Mouse (Mus musculus) lung, postnatal 4 days (tissue): ENCODE data around the gene Egf.
A peak's percentile ranks its signal among the peaks of the same experiment; 100 is the strongest.

Experiments
- DNase-seq, 2 experiments: peaks; one replicate each; pipeline ENCODE4 v3.0.0; 2021

Gene Egf

DNA sequence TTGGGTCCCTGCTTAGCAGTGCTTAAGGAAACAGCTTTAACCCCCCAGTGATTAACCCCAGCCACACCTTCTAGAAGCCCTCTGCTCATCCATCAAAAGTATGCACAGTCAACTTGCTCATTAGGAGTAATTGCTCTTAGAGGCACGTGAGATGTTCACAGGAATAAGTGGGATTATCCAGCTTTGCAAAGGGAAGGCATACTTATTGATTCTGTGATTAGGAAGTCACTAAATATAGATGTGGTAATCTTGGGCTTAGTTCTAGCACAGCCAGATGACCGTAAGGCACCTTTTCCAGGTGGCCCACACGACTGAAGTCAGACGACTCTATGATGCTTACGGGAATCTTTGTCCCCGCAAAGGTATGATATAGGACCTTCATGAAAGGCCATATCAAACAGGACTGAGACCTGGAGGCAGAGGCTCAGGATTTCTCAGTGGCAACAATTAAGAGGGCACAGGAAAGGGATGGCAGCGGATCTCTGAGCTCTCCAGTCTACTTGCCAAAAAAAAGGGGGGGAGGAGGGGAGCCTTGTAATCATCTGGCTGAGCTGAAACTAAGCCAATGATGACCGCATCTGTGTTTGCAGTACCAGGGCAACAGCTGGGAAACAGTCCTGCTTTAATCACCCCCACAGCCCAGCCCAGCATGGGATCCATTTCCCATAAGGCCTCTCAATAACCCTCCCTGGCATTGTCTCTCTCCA lies 105.4 kb downstream of the Egf start:
- peak; percentile 53 to 64 for DNase-seq

DNA sequence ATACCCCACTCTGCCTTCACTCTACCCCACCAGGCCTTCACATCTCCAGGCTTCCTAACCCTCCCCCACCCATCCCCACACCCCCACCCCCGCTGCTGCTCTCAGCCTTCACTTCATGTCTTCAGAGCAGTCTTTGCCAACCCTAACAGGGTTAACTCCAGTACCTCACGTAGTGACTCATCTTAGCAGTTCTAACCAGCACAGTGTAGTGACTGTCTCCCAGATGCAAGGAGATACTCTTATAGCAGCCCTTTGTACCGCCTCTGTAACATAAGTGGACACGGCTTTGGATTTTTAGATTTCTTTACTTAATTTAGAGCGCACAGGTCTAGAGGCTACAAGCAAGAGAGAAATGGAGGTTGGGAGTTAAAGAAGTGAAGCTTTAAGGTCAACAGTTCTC lies 106.5 kb downstream of the Egf start:
- DNase-seq = no peak

DNA sequence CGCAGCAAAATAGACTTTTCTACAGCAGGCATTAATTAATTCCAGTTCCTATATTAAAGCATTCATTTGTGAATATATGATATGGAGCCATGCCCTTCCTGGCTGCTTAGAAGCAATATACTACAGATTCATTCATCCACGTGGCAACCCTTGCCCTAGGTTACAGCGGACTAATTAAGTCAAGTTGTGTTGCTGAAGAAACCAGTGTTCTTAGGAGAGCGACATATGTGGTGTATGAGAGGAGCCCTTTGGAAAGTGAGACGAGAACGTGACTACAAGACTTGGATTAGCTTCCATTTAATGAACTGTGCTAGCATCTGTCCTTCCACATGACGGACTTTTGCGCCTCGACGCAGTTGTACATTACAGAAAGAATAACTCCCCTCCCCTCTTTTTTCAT lies 107.8 kb downstream of the Egf start:
- DNase-seq = no peak

DNA sequence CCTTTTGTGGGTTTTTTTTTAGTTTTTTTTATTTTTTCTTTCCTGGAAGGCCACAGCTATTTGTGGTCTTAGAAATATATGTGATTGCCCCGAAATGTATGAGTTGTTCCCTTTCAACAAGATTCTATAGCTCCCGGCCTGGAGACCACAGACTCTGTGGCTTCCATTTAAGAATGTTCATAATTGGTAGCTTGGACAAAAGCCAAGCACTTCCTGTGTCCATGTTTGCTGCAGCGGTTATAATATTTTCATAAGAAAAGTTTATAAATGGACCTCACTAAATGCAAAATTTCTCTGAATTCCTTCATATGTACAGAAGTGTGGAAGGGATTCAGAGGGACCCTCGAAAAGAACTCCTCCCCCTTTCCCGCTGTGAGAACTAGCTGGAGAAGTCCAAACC lies 108.3 kb downstream of the Egf start:
- DNase-seq = no peak

DNA sequence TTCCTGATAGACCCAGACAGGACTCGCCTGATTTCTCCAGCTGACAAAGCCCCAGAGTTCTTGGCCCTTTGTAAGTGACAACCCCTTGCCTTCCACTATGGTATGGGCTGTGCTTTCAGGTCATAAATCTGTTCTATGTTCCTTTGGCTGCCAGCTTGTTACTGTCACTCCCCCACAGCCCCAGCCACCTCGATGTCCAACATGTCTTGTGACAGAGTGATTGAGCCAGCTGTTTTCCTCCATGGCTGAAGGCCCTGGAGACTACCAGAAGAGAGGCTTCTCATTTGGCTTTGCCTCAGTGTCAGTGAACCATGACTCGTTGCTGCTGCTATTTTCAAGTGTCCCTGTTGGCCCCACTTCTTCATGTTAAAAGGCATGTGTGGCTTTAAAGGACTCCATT lies 109.7 kb downstream of the Egf start:
- DNase-seq = peak; percentile 56 to 84

DNA sequence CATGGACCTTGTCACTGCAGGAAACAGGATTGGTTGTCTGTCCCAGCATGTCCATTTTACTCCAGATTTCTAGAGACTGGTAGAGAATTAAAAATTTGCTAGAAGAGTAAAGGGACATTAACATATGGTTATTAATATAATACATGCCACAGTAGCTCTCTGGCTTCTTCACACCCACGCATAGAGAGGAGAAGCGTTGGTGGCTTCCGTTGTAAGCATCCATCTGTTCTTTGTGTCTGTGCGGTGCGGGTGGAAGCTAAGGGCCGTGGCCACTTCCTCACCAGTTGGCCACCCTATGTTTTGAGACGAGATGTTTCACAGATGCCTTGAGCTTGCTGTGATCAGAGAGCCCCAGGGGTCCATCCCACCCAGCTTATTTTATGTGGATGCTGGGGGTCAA lies 113.5 kb downstream of the Egf start:
- DNase-seq = no peak

DNA sequence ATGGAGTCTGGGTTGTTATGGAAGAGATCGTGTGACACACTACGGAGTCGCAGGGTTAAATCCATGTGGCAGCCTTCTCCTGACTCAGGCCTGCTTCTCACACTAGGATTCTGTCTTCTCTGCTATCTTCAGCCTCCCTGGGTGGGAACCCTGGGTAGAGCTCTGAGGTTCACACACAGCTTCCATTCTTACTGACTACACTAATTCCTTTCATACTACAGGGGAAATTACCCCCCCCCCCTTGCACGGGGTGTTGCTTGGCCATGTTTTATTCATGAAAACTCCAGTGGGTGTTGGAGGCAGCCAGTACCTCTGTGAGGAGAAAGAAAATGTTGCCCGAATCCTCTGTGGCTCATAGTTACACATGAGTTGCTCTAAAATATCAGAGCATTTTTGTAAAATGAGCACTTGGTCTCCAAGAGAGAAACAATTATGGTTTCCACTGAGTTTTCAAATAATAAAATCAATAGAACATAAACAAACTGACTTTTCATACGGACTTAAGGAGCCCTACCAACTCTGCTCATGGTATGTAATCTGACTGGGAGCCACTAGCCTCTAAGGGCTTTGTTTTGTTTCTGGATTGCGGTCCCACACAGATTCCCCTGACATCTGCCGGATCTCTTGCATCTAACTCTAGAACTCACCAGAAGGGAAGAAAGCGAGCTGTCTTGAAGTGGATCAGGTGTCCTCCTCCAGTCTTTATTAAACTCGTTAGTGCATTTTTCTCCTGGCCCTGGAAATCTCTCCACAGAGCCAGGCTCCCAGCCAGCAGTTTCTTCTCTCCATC lies 114.7 kb downstream of the Egf start:
- no peak for DNase-seq

DNA sequence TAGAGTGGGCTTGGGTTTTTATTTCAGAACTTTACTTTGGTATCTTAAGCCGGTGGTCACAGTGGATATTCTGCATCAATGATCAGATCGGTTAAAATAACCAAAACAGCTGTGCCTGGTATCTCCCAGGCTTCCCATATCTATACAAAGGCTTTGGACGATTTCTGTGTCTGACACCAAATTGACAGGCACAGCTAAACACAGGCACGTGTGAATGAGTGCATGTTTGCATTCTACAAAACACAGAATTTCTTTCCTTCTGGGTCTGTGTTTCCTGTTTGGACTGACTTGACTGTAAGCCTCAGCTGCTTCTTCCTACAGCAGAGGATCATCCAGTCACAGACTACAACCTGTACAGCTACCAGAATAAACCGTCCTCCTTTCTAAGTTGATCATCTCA lies 115.4 kb downstream of the Egf start:
- DNase-seq = no peak

DNA sequence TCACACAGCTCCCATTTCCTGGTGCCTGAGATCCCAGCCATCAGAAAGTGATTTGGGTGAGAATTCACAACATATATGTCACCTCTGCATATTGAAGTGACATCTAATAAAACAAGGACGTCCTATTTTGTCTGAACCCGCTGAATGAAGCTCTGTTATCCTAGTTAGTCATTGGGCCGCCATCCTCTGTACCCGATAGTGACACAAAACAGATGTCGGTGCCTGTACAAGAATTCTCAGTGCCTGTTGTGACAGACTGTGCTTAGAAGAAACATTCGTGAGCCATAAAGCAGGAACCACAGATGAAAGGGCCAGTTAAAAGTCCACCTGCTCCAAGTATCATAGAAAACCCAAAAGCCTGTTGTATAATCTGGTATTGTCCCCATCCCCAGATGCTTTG lies 117.7 kb downstream of the Egf start:
- DNase-seq = no peak

DNA sequence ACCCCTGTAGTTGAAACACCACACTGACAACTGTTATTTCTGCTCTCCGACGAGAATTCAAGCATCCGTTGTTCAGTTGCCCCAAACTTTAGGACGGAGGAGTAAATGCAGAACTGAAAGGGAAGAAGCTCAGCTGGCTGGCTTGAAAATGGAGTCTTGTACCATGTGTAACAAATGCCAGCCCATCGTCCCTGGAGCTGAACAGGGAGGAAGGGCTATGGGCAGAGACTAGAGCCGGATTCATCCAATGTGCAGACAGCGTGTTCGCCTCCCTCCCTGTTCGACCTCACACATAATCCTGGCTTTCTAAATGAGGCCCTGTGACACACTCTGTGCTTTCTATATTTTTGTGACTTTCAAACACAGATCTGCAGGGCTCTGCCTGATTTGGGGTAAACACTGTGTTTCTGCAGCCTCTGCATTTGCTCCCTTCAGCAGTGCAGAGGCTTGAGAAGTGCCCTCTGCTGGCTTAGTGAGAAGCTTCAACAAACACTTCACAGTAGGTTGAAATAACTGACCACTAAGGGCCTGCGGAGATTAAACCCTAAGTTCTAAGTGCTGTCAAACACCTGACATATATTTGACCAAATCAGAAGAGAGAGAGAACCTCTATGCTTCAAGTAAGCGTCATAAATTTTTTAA lies 120.7 kb downstream of the Egf start:
- DNase-seq = peak; percentile 33 to 44

DNA sequence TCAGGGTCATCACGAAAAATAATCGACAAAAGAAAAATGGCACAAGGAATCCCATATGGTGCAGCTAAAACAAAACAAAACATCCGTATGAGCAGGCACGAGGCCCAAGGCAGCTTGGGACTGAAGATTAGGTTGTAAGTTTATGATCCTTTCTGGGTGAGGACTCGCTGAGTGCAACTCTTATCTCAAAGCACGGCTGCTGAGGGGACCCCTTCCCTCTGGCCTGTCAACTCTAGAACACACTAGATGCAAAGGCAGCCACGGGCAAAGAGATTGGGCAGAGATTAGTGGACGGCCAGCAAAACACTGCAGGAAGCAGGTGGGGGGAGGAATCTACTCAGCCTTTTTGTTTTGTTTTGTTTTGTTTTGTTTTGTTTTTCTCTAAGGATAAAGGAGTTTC lies 121.6 kb downstream of the Egf start:
- no peak for DNase-seq

DNA sequence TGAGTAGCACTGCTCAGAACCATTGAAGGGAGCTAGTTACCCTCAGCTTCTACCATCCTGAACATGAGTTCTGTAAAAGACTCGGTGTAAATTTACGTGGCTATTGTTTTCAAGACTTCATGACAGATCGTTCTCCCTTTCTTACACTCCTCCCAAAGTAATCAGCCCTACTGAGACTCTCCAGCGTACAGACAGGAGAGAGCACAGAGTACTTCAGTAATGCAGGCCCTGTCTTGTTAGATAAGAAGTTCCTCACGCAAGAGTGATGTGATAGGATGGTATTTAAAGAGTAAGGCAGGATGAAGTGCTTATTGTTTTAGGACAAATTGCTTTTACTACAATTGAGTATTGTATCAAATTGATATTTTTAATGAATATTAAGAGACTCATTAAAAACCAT lies 123.3 kb downstream of the Egf start:
- no peak for DNase-seq

DNA sequence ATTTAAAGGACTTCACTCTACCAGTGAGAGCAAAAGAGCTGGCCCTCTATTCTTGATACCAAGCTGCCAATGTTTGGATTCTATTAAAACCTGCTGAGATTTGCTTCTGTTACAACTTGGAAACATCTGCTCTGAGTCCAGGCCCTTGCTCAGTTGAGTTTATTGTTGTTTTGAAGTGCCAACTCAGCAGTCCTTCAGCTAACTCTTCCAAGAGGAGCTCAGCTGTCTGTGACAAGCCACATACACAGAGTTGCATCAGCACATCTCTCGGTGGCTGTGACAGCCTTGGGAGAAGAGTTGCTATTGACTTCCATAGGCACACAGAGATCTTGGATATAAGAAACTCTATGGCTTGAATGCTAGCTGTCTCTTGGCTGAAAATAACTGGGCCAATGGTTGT lies 124.1 kb downstream of the Egf start:
- DNase-seq = peak in 1 of 2 experiments; percentile 67
